Mouse (Mus musculus) megakaryocyte, embryonic 14.5 days (primary cell): Measurements from ENCODE around the gene Lrba. TPM values are rescaled to one million over a fixed set of nuclear protein-coding genes. Genes with fewer than 3 reads are reported as not detected.

Experiments
- H3K27me3 ChIP-seq: replicated peaks from 2 replicates; pipeline ENCODE3; 2012; ENCODE audit warnings: inconsistent platforms
- H3K36me3 ChIP-seq: replicated peaks from 2 replicates; pipeline ENCODE3; 2012; ENCODE audit warnings: low read length, inconsistent platforms, mixed read lengths
- H3K4me1 ChIP-seq: 2 replicates; pipeline ENCODE4 v1.6.1; 2012; ENCODE audit warnings: inconsistent platforms
- H3K4me3 ChIP-seq: replicated peaks from 2 replicates; pipeline ENCODE3; 2012; ENCODE audit warnings: moderate library complexity, mild to moderate bottlenecking, inconsistent platforms
- H3K9me3 ChIP-seq: 2 replicates; pipeline ENCODE4 v1.6.1; 2012; ENCODE audit warnings: inconsistent platforms
- FLI1 ChIP-seq: IDR thresholded peaks from 2 replicates; pipeline ENCODE4 v1.6.1; 2012; ENCODE audit warnings: low read length, inconsistent platforms, mixed read lengths
- GATA1 ChIP-seq: IDR thresholded peaks from 3 replicates; pipeline ENCODE4 v1.6.1; 2012; ENCODE audit warnings: mixed read lengths, low read length, inconsistent platforms, borderline replicate concordance
- polyA plus RNA-seq: library from polyadenylated mRNA; stranded (reverse); fragments of >175 nt; gene quantifications from 2 replicates; pipeline ENCODE4 v1.2.3, GENCODE M21; 2012; ENCODE audit warnings: low replicate concordance; ENCODE audit not compliant: insufficient read depth

The Lrba gene
- polyA plus RNA-seq, 1 experiment = 9.7 TPM

DNA sequence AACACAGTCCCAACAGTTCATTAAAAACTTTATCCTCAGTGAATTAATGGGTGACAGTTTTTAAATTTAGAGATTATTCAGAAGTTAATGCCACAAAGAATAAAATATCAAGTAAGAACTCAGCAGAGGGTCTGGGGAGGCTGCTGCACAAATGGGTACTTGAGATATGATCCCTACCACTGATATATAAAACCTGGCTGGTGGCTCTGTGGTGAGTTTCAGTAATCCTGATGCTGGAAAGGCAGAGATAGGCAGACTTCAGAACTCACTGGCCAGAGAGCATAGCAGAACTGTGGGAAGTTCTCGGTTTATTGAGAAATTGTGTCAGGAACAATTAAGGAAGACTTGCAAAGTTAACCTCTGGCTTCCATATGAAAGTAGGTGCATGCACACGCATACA is 199.3 kb downstream of the Lrba start:
- H3K36me3 ChIP-seq = no peaks in the 10 kb centered on the region
- H3K4me3 ChIP-seq = no peak overlapping the region
- no peaks in the 10 kb centered on the region for H3K27me3 ChIP-seq
- TF ChIP-seq GATA1 (no peak), FLI1 (no peak)
- H3K4me1 ChIP-seq = peaks cover 18% of the 10 kb centered on the region
- no peaks in the 10 kb centered on the region for H3K9me3 ChIP-seq

DNA sequence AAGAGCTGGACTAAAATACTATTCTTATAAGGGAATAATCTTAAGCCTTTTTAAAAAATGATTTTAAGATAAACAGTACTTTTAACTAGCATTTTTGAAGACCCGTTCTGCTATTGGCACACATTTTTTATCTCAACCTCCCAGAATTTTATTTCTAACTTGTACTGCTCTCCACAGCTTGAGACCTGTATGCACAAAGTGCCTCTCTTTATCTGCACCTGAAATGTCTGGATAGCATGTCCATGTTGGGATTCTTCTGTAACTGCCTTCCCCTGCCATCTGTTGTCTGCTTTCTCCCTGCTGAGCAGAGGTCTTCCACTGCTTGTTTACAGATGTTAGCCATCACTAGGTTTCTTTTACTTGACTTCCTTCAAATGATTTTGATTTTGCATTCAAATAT is 202.3 kb downstream of the Lrba start:
- H3K4me1 ChIP-seq = peaks cover 18% of the 10 kb centered on the region
- no peaks in the 10 kb centered on the region for H3K27me3 ChIP-seq
- TF ChIP-seq GATA1 (no peak), FLI1 (no peak)
- no peaks in the 10 kb centered on the region for H3K9me3 ChIP-seq
- no peaks in the 10 kb centered on the region for H3K36me3 ChIP-seq
- no peak overlapping the region for H3K4me3 ChIP-seq

DNA sequence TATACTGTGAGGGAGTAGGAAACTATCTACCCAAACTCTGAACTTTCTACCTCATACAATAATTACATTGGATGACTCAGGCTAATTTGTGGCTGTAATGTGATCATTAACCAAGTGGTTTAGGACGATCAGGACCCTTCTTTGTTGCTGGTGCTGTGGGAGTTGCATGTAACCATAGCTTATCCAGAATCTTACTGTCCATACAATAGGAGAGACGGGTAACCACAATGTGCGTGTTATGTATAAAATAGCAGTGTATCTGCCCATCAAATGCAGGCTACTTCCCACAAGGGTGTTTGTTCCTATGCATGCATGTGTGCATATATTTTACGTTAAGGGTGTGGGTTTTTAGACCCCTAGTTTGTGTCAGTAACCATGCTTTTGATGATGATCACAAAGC is 219.0 kb downstream of the Lrba start:
- Histone ChIP-seq H3K27me3 (no peaks in the 10 kb centered on the region), H3K4me3 (no peak overlapping the region), H3K36me3 (peaks cover 6% of the 10 kb centered on the region), H3K9me3 (no peaks in the 10 kb centered on the region), H3K4me1 (no peaks in the 10 kb centered on the region)
- TF ChIP-seq GATA1 = no peak
- no peak for TF ChIP-seq FLI1

DNA sequence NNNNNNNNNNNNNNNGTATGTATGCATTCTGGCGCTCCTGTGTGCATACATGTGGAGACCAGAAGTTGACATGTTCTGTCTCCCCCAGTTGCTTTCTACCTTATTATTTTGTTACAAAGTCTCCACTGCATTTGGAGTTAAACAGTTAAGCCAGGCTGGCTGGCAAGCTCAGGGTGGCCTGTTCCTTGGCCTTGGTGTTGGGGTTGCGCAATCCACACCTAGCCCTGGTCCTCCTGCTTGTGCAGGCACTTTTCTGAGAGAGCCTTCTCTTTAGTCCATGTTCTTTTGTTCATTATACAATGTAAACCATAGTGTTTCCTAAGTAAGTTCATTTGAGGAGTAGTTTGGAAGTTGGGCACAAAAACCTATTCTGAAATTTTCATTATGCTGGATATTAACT is 226.7 kb downstream of the Lrba start:
- TF ChIP-seq FLI1 (no peak), GATA1 (no peak)
- Histone ChIP-seq H3K27me3 (no peaks in the 10 kb centered on the region), H3K36me3 (no peaks in the 10 kb centered on the region), H3K9me3 (no peaks in the 10 kb centered on the region), H3K4me1 (no peaks in the 10 kb centered on the region), H3K4me3 (no peak overlapping the region)

DNA sequence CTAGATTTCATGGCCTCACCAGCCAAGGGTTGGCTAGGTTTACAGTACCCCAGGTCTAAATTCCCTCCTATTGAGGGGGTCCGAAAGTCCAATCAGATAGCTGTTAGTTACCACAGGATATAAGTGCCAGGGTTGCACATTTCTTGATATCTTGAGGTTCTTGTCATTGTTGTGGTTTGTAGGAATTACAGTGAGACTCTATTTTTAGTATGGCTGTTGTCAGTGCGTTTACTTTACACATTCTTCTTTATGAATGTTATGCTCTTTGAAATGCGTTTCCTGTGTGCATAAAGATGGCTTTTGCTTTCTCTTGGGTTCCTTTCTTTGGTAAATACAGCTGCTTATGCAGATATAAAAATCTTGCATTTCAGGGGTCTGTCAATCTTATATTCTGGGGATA is 237.1 kb downstream of the Lrba start:
- no peaks in the 10 kb centered on the region for H3K27me3 ChIP-seq
- TF ChIP-seq GATA1 (no peak), FLI1 (no peak)

DNA sequence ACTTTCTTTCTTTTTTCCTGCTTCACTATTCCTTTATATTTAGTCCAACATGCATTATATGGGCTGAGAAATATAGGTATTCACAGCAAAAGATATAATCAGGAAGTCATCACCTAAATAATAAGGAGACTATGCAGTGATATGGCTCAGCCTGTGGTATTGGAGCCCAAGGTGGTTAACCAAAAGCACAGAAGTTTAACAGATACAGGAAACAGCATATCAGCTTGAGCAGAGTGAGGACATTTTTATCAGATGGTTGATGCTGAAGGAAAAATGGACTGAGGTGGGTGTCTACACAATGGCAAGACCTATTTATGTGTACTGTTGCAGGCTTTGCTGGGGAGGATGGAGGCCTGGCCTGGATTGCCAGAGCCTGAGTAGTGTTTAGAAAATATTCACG is 265.5 kb downstream of the Lrba start:
- no peaks in the 10 kb centered on the region for H3K36me3 ChIP-seq
- no peaks in the 10 kb centered on the region for H3K27me3 ChIP-seq
- no peak for TF ChIP-seq FLI1
- no peak for TF ChIP-seq GATA1
- no peaks in the 10 kb centered on the region for H3K4me1 ChIP-seq
- H3K9me3 ChIP-seq = no peaks in the 10 kb centered on the region
- no peak overlapping the region for H3K4me3 ChIP-seq

More for the DNA sequence above, 237.1 kb downstream of the Lrba start:
- Histone ChIP-seq H3K4me3 (no peak overlapping the region), H3K36me3 (no peaks in the 10 kb centered on the region), H3K9me3 (no peaks in the 10 kb centered on the region), H3K4me1 (peaks cover 18% of the 10 kb centered on the region)

DNA sequence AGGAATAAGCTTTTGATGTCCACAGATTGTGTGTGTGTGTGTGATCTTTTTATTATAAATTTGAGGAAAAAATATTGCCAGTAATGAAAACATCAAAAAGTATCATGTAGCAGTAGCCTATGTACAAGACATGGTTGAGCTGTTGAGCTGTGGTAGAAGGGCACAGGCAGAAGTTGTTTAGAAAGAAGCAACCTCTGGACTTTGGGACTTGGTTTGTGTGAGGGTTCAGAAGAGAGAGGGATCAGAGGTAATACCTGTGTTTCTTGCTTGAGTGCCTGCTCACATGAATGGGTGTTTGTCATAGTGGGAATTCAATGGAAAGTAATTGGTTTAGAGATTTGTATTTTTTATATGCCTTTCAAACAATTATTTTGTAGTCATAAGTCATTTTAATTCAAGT is 276.1 kb downstream of the Lrba start:
- Histone ChIP-seq H3K27me3 (no peaks in the 10 kb centered on the region), H3K4me1 (no peaks in the 10 kb centered on the region), H3K9me3 (no peaks in the 10 kb centered on the region), H3K4me3 (no peak overlapping the region), H3K36me3 (no peaks in the 10 kb centered on the region)
- TF ChIP-seq FLI1 (no peak), GATA1 (no peak)

DNA sequence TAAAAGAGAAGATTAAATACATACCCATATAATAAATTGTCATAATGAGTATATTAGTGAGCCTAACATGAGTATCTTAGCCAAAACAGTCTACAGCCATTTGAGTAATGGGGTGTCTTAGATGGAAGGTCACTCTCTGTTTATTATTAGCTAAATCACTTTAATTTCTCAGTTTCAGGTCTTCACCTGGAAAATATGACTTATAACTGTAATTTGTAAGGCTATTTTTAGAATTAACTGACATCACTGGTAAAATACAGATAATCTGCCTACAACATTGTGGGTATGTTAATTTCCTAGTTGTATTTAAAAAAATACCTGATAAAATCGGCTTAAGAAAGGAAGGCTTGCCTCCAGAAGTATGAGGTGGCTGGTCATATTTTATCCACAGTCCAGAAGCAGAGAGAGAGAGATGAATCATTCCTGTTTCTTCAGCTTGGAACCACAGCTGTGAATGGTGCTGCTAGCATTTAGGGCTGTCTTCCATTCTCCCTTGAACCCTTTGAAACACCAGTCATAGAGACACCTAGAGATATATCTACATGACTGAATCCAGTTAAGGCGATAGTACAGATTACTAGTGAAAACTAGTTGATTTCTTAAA is 294.1 kb downstream of the Lrba start:
- no peaks in the 10 kb centered on the region for H3K9me3 ChIP-seq
- no peak overlapping the region for H3K4me3 ChIP-seq
- no peaks in the 10 kb centered on the region for H3K4me1 ChIP-seq
- H3K36me3 ChIP-seq = no peaks in the 10 kb centered on the region
- TF ChIP-seq GATA1 (no peak), FLI1 (no peak)
- H3K27me3 ChIP-seq = no peaks in the 10 kb centered on the region

DNA sequence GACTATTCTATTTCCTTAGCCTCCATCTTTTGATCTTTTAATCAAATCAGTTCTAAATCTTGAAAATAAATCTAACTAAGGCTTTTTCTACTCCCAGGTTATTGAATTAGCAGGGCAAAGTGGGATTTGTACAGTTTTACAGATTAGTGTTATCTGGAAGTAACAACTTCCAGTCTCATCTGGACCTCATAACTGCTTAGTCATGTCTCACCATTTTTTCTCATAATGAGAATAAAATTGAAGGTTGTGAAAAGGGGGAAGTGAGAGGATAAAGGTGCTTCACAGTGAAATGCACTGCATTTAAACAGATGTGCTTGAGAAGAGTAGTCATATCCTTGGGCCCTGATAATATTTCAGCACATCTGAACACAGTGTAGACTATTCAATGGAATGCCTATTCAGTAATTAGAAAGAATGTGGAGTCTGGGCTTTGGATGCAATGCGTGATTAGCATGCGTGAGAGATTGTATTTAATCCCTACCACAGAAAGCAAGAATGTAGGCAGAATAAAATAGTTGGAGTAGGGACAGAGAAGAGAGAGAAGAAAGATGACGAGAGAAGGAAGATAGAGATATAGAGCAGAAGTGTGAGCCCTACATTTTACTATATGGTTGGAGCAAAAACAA is 298.5 kb downstream of the Lrba start:
- no peaks in the 10 kb centered on the region for H3K9me3 ChIP-seq
- no peaks in the 10 kb centered on the region for H3K36me3 ChIP-seq
- no peaks in the 10 kb centered on the region for H3K4me1 ChIP-seq
- no peak overlapping the region for H3K4me3 ChIP-seq
- H3K27me3 ChIP-seq = no peaks in the 10 kb centered on the region
- TF ChIP-seq FLI1 (no peak), GATA1 (no peak)

DNA sequence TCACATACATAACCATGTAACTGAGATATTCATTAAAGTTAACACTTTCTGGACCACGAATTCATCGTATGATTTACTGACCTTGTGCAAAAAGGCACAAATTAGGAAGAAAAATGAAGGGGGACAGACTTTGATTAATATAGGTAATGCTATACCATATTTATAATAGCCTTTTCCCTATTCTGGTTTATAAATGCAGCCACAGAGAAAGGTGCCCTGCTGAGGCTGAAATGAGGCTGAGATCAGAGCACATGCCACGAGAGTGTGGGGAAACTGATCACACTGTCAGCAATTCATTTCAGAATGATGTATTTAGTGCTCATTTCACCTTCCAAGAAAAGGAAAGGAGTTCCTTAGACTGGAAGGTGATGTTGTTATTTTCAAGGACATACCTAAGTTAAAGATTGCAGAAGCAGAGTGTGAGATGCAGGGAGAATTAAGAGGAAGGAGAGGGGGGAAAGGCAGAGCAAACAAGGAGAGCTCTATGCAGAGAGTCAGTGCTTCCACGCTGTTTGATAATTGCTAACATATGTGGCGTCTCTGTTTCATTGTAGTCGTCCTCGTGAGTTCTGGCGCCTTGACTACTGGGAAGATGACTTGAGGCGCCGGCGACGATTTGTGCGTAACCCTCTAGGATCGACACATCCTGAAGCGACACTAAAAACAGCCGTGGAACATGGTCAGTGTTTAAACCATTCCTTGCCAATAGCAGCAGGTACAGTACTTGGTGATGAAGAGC is 307.2 kb downstream of the Lrba start:
- TF ChIP-seq FLI1 (no peak), GATA1 (no peak)
- H3K36me3 ChIP-seq = peaks cover 9% of the 10 kb centered on the region
- no peak overlapping the region for H3K4me3 ChIP-seq
- H3K4me1 ChIP-seq = no peaks in the 10 kb centered on the region
- H3K27me3 ChIP-seq = no peaks in the 10 kb centered on the region
- no peaks in the 10 kb centered on the region for H3K9me3 ChIP-seq
